Mouse (Mus musculus) ZHBTc4 (cell line): ENCODE measurements around the gene Slc16a2.

Source experiments
- DNase-seq: peaks from one replicate; pipeline ENCODE4 v3.0.0-alpha.2; 2011; ENCODE audit warnings: low read depth, low spot score

Gene Slc16a2

GRCm38 (mm10) chrX:103734041-103734625, 87.7 kb downstream of the Slc16a2 start:
- no peak for DNase-seq

- DNase-seq, result no peak
These were observed 88.7 kb downstream of the Slc16a2 start for GRCm38 (mm10) chrX:103733091-103733490.

GRCm38 (mm10) chrX:103732033-103732703, 89.6 kb downstream of the Slc16a2 start:
- no peak for DNase-seq

GRCm38 (mm10) chrX:103722437-103722836, 99.3 kb downstream of the Slc16a2 start:
- DNase-seq, result no peak

GRCm38 (mm10) chrX:103719618-103720185, 102.1 kb downstream of the Slc16a2 start:
- no peak for DNase-seq

- no peak for DNase-seq
These were observed 108.9 kb downstream of the Slc16a2 start for GRCm38 (mm10) chrX:103712922-103713321.

GRCm38 (mm10) chrX:103709671-103710070, 112.1 kb downstream of the Slc16a2 start:
- no peak for DNase-seq

GRCm38 (mm10) chrX:103708592-103708991, 113.2 kb downstream of the Slc16a2 start:
- DNase-seq, result no peak

GRCm38 (mm10) chrX:103704611-103705010, 117.2 kb downstream of the Slc16a2 start:
- no peak for DNase-seq

GRCm38 (mm10) chrX:103704024-103704423, 117.8 kb downstream of the Slc16a2 start:
- no peak for DNase-seq

- no peak for DNase-seq
These were observed 124.0 kb downstream of the Slc16a2 start for GRCm38 (mm10) chrX:103697796-103698195.

GRCm38 (mm10) chrX:103696081-103696519, 125.7 kb downstream of the Slc16a2 start:
- DNase-seq, result no peak

GRCm38 (mm10) chrX:103695165-103695996, 126.4 kb downstream of the Slc16a2 start:
- peak; percentile 30 for DNase-seq

GRCm38 (mm10) chrX:103694787-103695164, 127.0 kb downstream of the Slc16a2 start:
- DNase-seq, result no peak

- no peak for DNase-seq
These were observed 127.4 kb downstream of the Slc16a2 start for GRCm38 (mm10) chrX:103694381-103694780.

GRCm38 (mm10) chrX:103692916-103693315, 128.9 kb downstream of the Slc16a2 start:
- DNase-seq, result no peak

GRCm38 (mm10) chrX:103688551-103688950, 133.2 kb downstream of the Slc16a2 start:
- no peak for DNase-seq

GRCm38 (mm10) chrX:103674674-103675073, 147.1 kb downstream of the Slc16a2 start:
- DNase-seq, result peak; percentile 9

GRCm38 (mm10) chrX:103673761-103674160, 148.0 kb downstream of the Slc16a2 start:
- no peak for DNase-seq

- DNase-seq, result no peak
These were observed 151.5 kb downstream of the Slc16a2 start for GRCm38 (mm10) chrX:103670245-103670644.

GRCm38 (mm10) chrX:103664445-103664844, 157.3 kb downstream of the Slc16a2 start:
- peak; percentile 3 for DNase-seq

GRCm38 (mm10) chrX:103658985-103659384, 162.8 kb downstream of the Slc16a2 start:
- no peak for DNase-seq
